Mouse (Mus musculus) right cerebral cortex, postnatal 14 days (tissue): ENCODE measurements around the gene Memo1.
"Not testable (repeated sequence)": the region's sequence is repeated elsewhere in the genome, so short reads cannot be mapped to it uniquely, and the experiment has no call there.

ENCODE experiments used
- DNase-seq: peaks from one replicate; pipeline ENCODE4 v3.0.0; 2022

The Memo1 gene

GRCm38 (mm10) chr17:74295026-74295970 lies at the start of gene Memo1:
TSS of gene Memo1 (minus strand) at chr17:74295521.
- peak; percentile 89 for DNase-seq

- DNase-seq, result no peak
Measured at GRCm38 (mm10) chr17:74341151-74341550, 45.8 kb upstream of the Memo1 start.

- DNase-seq, result peak; percentile 62
Measured at GRCm38 (mm10) chr17:74338937-74339804, 43.9 kb upstream of the Memo1 start, which contains the start of gene Spast. TSS of gene Spast (plus strand) at chr17:74338987.

GRCm38 (mm10) chr17:74338225-74338931 lies 43.1 kb upstream of the Memo1 start:
- DNase-seq, result peak; percentile 96

- no peak for DNase-seq
Measured at GRCm38 (mm10) chr17:74331049-74331676, 35.8 kb upstream of the Memo1 start.

- DNase-seq, result peak; percentile 45
Measured at GRCm38 (mm10) chr17:74328146-74328545, 32.8 kb upstream of the Memo1 start.

- not testable (repeated sequence) for DNase-seq
Measured at GRCm38 (mm10) chr17:74327195-74327594, 31.9 kb upstream of the Memo1 start.

GRCm38 (mm10) chr17:74323844-74324243 lies 28.5 kb upstream of the Memo1 start, which contains the start of gene Dpy30:
TSS of gene Dpy30 (minus strand) at chr17:74323944.
- no peak for DNase-seq

- DNase-seq, result no peak
Measured at GRCm38 (mm10) chr17:74322400-74323054, 27.2 kb upstream of the Memo1 start.

GRCm38 (mm10) chr17:74318721-74319120 lies 23.4 kb upstream of the Memo1 start:
- no peak for DNase-seq

- DNase-seq, result peak; percentile 85
Measured at GRCm38 (mm10) chr17:74316309-74316863, 21.1 kb upstream of the Memo1 start.

- no peak for DNase-seq
Measured at GRCm38 (mm10) chr17:74315445-74316308, 20.4 kb upstream of the Memo1 start.

GRCm38 (mm10) chr17:74306021-74306420 lies 10.7 kb upstream of the Memo1 start:
- no peak for DNase-seq

GRCm38 (mm10) chr17:74305616-74306015 lies 10.3 kb upstream of the Memo1 start:
- DNase-seq, result no peak

- no peak for DNase-seq
Measured at GRCm38 (mm10) chr17:74304060-74304459, 8.7 kb upstream of the Memo1 start.

GRCm38 (mm10) chr17:74300089-74300488 lies 4.8 kb upstream of the Memo1 start:
- DNase-seq, result no peak

- not testable (repeated sequence) for DNase-seq
Measured at GRCm38 (mm10) chr17:74296991-74297390, 1.7 kb upstream of the Memo1 start.

- DNase-seq, result no peak
Measured at GRCm38 (mm10) chr17:74296076-74296823, 929 bp upstream of the Memo1 start.

GRCm38 (mm10) chr17:74294426-74295025 lies 795 bp downstream of the Memo1 start:
- peak; percentile 75 for DNase-seq
